Mouse (Mus musculus): Measurements from ENCODE around the gene Coro7. TPM values are rescaled to one million over a fixed set of nuclear protein-coding genes. Genes with fewer than 3 reads are reported as not detected.
A peak's percentile ranks its signal among the peaks of the same experiment; 100 is the strongest.
"Not testable (repeated sequence)": the region's sequence is repeated elsewhere in the genome, so short reads cannot be mapped to it uniquely, and the experiment has no call there.

Coro7 gene
- polyA plus RNA-seq, 1 experiment: 60.6 TPM

DNA sequence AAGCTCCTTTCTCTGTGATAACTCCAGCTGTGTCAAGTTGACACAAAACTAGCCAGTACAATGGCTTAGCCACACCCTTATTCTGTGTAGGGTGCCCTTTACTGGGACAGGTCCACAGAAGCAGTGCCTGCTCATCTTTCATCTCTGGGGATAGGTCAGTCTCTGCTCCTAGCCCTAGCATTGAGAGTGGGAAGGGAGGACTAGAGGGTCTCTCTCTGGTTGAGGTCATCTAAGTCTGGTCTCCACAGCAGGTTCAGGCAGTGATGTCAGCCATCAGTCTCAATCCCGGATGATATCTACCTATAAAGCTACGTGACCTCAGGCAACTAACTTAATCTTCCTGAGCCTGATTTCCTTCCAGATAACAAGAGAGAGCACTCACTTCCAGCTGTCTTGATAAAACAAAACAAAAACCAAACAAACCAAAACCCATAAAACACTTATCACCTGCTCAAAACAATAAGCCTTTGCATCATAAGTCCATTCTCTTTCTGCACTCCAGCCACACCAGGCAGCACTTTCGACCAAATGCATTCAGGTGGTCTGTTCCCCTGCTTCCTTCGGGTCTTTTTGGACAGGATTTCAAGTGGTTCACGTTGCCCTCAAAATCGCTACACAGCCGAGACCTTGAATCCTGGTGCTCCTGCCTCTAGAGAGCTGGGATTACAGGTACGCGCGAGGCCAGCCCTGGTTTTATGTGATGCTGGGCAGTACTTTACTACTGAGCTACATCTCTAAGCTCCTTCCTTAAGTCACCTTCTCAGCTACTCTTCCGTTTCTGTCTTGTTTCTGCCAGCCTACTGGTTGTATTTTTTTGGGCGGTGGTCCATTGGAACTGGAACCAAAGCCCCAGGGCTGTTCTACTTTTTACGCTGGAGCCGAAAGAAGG lies 93.7 kb downstream of the Coro7 start:
- TF ChIP-seq CTCF (IDR thresholded peaks at IDR 0.05; ENCODE audit: insufficient read depth, low read length): no peak
- no peak for TF ChIP-seq POLR2A (IDR thresholded peaks at IDR 0.05; ENCODE audit: borderline replicate concordance, extremely low read depth, low read depth, low read length)
- Histone ChIP-seq H3K4me1 (ENCODE audit: control insufficient read depth, insufficient read depth, low read length) (peaks cover 9% of the 10 kb centered on the region), H3K4me3 (replicated peaks; ENCODE audit: extremely low read depth, low read depth, low read length) (peak overlapping the region; percentile 49)
- 6% methylated on average over 14 of the region's 14 CpGs for WGBS
- no peak for DNase-seq

DNA sequence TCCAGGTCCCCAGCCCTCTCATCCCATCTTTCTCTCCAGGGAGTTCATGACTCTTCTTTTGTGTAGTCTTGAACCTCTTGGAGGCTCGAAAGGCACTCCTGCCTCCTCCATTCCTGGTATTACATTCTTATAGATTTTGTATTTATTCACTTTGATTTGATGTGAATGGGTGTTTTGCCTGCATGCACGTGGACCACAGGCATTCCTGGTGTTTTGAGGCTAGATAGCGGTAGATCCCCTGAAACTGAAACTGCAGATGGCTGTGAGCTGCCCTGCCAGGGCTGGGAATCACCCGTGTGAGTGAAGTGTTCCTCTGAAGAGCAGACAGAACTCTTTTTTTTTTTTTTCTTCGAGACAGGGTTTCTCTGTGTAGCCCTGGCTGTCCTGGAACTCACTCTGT lies 95.1 kb downstream of the Coro7 start:
- H3K4me1 ChIP-seq (ENCODE audit: control insufficient read depth, insufficient read depth, low read length): peaks cover 9% of the 10 kb centered on the region
- H3K4me3 ChIP-seq (replicated peaks; ENCODE audit: extremely low read depth, low read depth, low read length): no peak overlapping the region
- no peak for TF ChIP-seq POLR2A (IDR thresholded peaks at IDR 0.05; ENCODE audit: borderline replicate concordance, extremely low read depth, low read depth, low read length)
- TF ChIP-seq CTCF (IDR thresholded peaks at IDR 0.05; ENCODE audit: insufficient read depth, low read length): no peak
- 60% methylated on average over 5 of the region's 5 CpGs for WGBS
- no peak for DNase-seq

DNA sequence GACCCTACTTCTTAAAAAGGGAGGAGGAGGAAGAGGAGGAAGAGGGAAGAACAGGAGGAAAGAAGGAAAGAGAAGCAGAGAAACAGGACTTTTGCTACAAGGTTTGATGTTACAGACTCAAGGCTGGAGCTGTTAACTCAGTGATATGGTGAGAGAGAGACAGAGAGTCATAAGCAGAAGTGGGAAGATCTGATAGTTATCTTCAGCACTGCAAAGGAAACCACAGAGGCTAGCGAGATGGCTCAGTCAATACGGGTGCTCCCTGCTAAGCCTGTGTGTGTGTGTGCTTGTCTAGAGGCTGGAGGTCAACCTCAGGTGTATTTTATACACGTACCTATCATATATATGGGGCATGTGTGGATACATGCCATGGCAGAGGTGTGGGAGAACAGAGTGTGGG lies 95.8 kb downstream of the Coro7 start:
- WGBS: 61% methylated on average over 3 of the region's 3 CpGs
- TF ChIP-seq POLR2A (IDR thresholded peaks at IDR 0.05; ENCODE audit: borderline replicate concordance, extremely low read depth, low read depth, low read length): no peak
- no peak for TF ChIP-seq CTCF (IDR thresholded peaks at IDR 0.05; ENCODE audit: insufficient read depth, low read length)
- no peak for DNase-seq

DNA sequence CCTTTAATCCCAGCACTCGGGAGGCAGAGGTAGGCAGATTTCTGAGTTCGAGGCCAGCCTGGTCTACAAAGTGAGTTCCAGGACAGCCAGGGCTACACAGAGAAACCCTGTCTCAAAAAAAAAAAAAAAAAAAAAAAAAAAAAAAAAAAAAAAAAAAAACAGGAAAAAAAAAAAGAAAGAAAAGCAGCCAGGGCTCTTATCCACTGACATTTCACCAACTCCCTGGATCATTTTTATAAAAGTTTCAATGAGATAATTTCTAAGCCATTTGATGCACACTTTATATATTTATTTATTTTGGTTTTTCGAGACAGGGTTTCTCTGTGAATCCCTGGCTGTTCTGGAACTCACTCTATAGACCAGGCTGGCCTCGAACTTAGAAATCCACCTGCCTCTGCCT lies 98.4 kb downstream of the Coro7 start:
- not testable (repeated sequence) for H3K4me3 ChIP-seq (replicated peaks; ENCODE audit: extremely low read depth, low read depth, low read length)
- WGBS: 89% methylated on average over 4 of the region's 4 CpGs

More for the DNA sequence above, 95.8 kb downstream of the Coro7 start:
- Histone ChIP-seq H3K4me3 (replicated peaks; ENCODE audit: extremely low read depth, low read depth, low read length) (no peak overlapping the region), H3K4me1 (ENCODE audit: control insufficient read depth, insufficient read depth, low read length) (peaks cover 9% of the 10 kb centered on the region)

DNA sequence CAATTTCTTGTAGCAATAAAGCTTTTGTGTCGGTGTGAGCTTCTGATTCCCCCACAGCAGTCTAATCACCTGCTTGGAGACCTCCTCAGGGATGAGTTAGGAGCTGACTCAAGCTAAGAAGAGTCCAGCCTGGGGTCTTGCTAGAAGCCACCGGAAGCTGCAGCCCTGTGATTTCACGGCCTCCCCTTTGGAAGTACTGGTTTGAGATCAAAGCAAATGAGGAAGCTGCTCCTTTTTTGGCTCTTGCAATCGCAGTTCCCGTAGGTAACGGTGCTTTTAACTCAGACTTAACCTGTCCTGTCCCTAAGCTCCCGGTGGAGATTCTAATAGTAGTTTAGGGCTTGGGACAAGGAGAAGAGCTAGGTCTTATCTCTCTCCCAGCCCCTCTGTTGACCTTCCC lies 100.9 kb downstream of the Coro7 start:
- 57% methylated on average over 7 of the region's 7 CpGs for WGBS
- no peak for DNase-seq
- TF ChIP-seq CTCF (IDR thresholded peaks at IDR 0.05; ENCODE audit: insufficient read depth, low read length) (no peak), POLR2A (IDR thresholded peaks at IDR 0.05; ENCODE audit: borderline replicate concordance, extremely low read depth, low read depth, low read length) (no peak)
- Histone ChIP-seq H3K4me1 (ENCODE audit: control insufficient read depth, insufficient read depth, low read length) (no peaks in the 10 kb centered on the region), H3K4me3 (replicated peaks; ENCODE audit: extremely low read depth, low read depth, low read length) (no peak overlapping the region)

More for the DNA sequence above, 98.4 kb downstream of the Coro7 start:
- H3K4me1 ChIP-seq (ENCODE audit: control insufficient read depth, insufficient read depth, low read length); DNase-seq: not testable (repeated sequence)

DNA sequence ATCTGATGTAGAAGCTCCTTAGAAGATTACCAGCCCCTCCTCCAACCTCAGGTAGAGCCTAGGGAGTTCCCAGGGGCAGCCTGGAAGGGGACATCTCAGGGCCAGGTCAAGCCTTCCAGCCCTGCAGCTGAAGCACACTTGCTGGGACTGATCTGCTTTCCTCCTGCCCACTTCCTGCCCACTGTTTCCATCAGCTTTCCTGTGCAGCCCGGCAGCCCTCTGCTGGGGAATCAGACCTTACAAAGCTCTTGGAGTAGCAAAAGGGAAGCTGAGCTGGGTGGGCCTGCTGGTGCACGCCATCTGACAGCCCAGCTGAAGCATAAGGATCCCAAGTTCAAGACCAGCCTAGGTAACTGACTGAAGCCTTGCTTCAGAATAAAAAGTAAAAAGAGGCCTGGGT lies 102.7 kb downstream of the Coro7 start:
- TF ChIP-seq CTCF (IDR thresholded peaks at IDR 0.05; ENCODE audit: insufficient read depth, low read length) (no peak), POLR2A (IDR thresholded peaks at IDR 0.05; ENCODE audit: borderline replicate concordance, extremely low read depth, low read depth, low read length) (no peak)
- WGBS: 36% methylated on average over 2 of the region's 2 CpGs
- H3K4me1 ChIP-seq (ENCODE audit: control insufficient read depth, insufficient read depth, low read length): no peaks in the 10 kb centered on the region
- H3K4me3 ChIP-seq (replicated peaks; ENCODE audit: extremely low read depth, low read depth, low read length): no peak overlapping the region
- DNase-seq: no peak

Other genes with a start within 250 kb of the Coro7 start
- 3.6 and 12.6 TPM in 2 replicates for gene Srl, start 138.0 kb downstream of the Coro7 start, polyA plus RNA-seq (2012; rRNA removed)
- gene Tfap4, start 119.9 kb downstream of the Coro7 start, polyA plus RNA-seq (2012; rRNA removed): 6.0 and 6.9 TPM in 2 replicates
- gene Glis2, start 85.1 kb downstream of the Coro7 start, polyA plus RNA-seq (2012; rRNA removed): 66.5 and 76.4 TPM in 2 replicates
- gene Pam16, start 54.8 kb downstream of the Coro7 start, polyA plus RNA-seq (2012; rRNA removed): 8.4 and 12.3 TPM in 2 replicates
- 86.4 and 91.1 TPM in 2 replicates for gene Vasn, start 39.8 kb downstream of the Coro7 start, polyA plus RNA-seq (2012; rRNA removed)
- 16.1 and 21.2 TPM in 2 replicates for gene Dnaja3, start 39.8 kb downstream of the Coro7 start, polyA plus RNA-seq (2012; rRNA removed)
- gene Nmral1, start 39.6 kb upstream of the Coro7 start, polyA plus RNA-seq (2012; rRNA removed): 4.4 and 5.2 TPM in 2 replicates
- gene Hmox2, start 46.6 kb upstream of the Coro7 start, polyA plus RNA-seq (2012; rRNA removed): 21.3 and 32.1 TPM in 2 replicates
- 76.7 and 93.0 TPM in 2 replicates for gene Cdip1, start 110.5 kb upstream of the Coro7 start, polyA plus RNA-seq (2012; rRNA removed)
- gene 4930562C15Rik, start 155.6 kb upstream of the Coro7 start, polyA plus RNA-seq (2012; rRNA removed): 4.9 and 5.2 TPM in 2 replicates
- gene Ubald1, start 200.5 kb upstream of the Coro7 start, polyA plus RNA-seq (2012; rRNA removed): 62.1 and 69.5 TPM in 2 replicates
- gene Mgrn1, start 206.5 kb upstream of the Coro7 start, polyA plus RNA-seq (2012; rRNA removed): 124 and 140 TPM in 2 replicates